Mouse (Mus musculus): ENCODE data around the gene Naa20.

- no peak for TF ChIP-seq CTCF (conservative IDR thresholded peaks at IDR 0.05; ENCODE audit: insufficient read depth, insufficient read length, low read depth, low read length)
- no peak for TF ChIP-seq POLR2A (IDR thresholded peaks at IDR 0.05; ENCODE audit: low read depth, low read length)
Measured at GRCm38 (mm10) chr2:145893756-145894155, 8.1 kb upstream of the Naa20 start.

All from kidney, adult 2 months (tissue).